Mouse (Mus musculus) heart, postnatal 0 days (tissue): Measurements from ENCODE around the gene Wdr61.

Experiments
- CTCF ChIP-seq: IDR thresholded peaks from 2 replicates; pipeline ENCODE4 v1.5.1; 2016; ENCODE audit warnings: antibody characterized with exemption, control low read depth, low read depth
- EP300 ChIP-seq: IDR thresholded peaks from 2 replicates; pipeline ENCODE4 v1.6.1; 2016; ENCODE audit warnings: antibody characterized with exemption, low read depth

- TF ChIP-seq CTCF: no peak
- TF ChIP-seq EP300: no peak
Measured at GRCm38 (mm10) chr9:54700174-54700475, 34.2 kb downstream of the Wdr61 start.
